In genomic region chr16:32608344-32608711, GRCm38 (mm10) we compare ENCODE assay signal across 8 mouse cellular contexts. TPM values are rescaled to one million over a fixed set of nuclear protein-coding genes. Genes with fewer than 3 reads are reported as not detected.
A peak's percentile ranks its signal among the peaks of the same experiment; 100 is the strongest.
DNase-seq lines count a peak whose midpoint lies in the region; ATAC-seq lines count a peak whose summit lies in the region.

No protein-coding gene starts in this region.

- H3K9ac ChIP-seq in kidney, embryonic 15.5 days: peak overlapping the region; percentile 29; the same call in 1 of the 2 replicates
- peak overlapping the region; percentile 35 for H3K9ac ChIP-seq in hindbrain, embryonic 15.5 days
- no peak overlapping the region; the same call in 1 of the 2 replicates for H3K9ac ChIP-seq in midbrain, embryonic 14.5 days (replicated peaks; ENCODE audit: low read length)

- H3K4me3 ChIP-seq in kidney, embryonic 15.5 days (replicated peaks): peak overlapping the region; percentile 87
- peak overlapping the region; percentile 84 for H3K4me3 ChIP-seq in brown adipose tissue, adult 24 weeks (ENCODE audit: insufficient read depth, low read depth, low read length)
- peak overlapping the region; percentile 79 for H3K4me3 ChIP-seq in hindbrain, embryonic 15.5 days
- H3K4me3 ChIP-seq in midbrain, embryonic 14.5 days (replicated peaks; ENCODE audit: low read depth, low read length): peak overlapping the region; percentile 74

- no peaks in the 10 kb centered on the region for H3K27me3 ChIP-seq in kidney, embryonic 15.5 days
- H3K27me3 ChIP-seq in hindbrain, embryonic 15.5 days: no peaks in the 10 kb centered on the region
- H3K27me3 ChIP-seq in midbrain, embryonic 14.5 days (ENCODE audit: control insufficient read depth, insufficient read depth, low read length): no peaks in the 10 kb centered on the region

- H3K9me3 ChIP-seq in kidney, embryonic 15.5 days (replicated peaks): no peaks in the 10 kb centered on the region
- no peaks in the 10 kb centered on the region for H3K9me3 ChIP-seq in hindbrain, embryonic 15.5 days
- H3K9me3 ChIP-seq in midbrain, embryonic 14.5 days (ENCODE audit: control insufficient read depth, low read length): no peaks in the 10 kb centered on the region

- H3K4me1 ChIP-seq in kidney, embryonic 15.5 days: peaks cover 13% of the 10 kb centered on the region
- no peaks in the 10 kb centered on the region for H3K4me1 ChIP-seq in brown adipose tissue, adult 24 weeks (ENCODE audit: control insufficient read depth, insufficient read depth, insufficient read length, low read length)
- peaks cover 22% of the 10 kb centered on the region for H3K4me1 ChIP-seq in hindbrain, embryonic 15.5 days (replicated peaks)
- peaks cover 17% of the 10 kb centered on the region for H3K4me1 ChIP-seq in midbrain, embryonic 14.5 days (ENCODE audit: control insufficient read depth, insufficient read depth, low read length)

- peak overlapping the region; percentile 87 for H3K4me2 ChIP-seq in kidney, embryonic 15.5 days
- H3K4me2 ChIP-seq in hindbrain, embryonic 15.5 days: peak overlapping the region; percentile 67
- H3K4me2 ChIP-seq in midbrain, embryonic 14.5 days (ENCODE audit: low read length): peak overlapping the region; percentile 60

- no peak for ATAC-seq in kidney, embryonic 15.5 days (replicated peaks; ENCODE audit: low FRiP score)
- no peak for ATAC-seq in hindbrain, embryonic 15.5 days (ENCODE audit: low FRiP score, low read depth)
- no peak for ATAC-seq in midbrain, embryonic 14.5 days (ENCODE audit: low FRiP score, low TSS enrichment)

- intact Hi-C loops in left cerebral cortex, postnatal 36 days (cut with DNase I): loop anchor here (1.0 kb wide), 1 partner anchor 92 kb away; no protein-coding TSS in a partner anchor

- H3K36me3 ChIP-seq in kidney, embryonic 15.5 days: no peaks in the 10 kb centered on the region
- H3K36me3 ChIP-seq in hindbrain, embryonic 15.5 days: no peaks in the 10 kb centered on the region
- H3K36me3 ChIP-seq in midbrain, embryonic 14.5 days (ENCODE audit: control insufficient read depth, insufficient read depth, low read length): no peaks in the 10 kb centered on the region

- DNase-seq in kidney, adult 9 months: no peak
- DNase-seq in midbrain, embryonic 14.5 days: no peak
- no peak for DNase-seq in adrenal gland, postnatal 10 days
- no peak for DNase-seq in left cerebral cortex, postnatal 36 days (ENCODE audit: low spot score in 2 of 2)
- DNase-seq in frontal cortex, postnatal 14 days (ENCODE audit: low spot score in 2 of 2): no peak

- WGBS in kidney, embryonic 15.5 days: 4% methylated on average over 8 of the region's 8 CpGs
- WGBS in hindbrain, embryonic 15.5 days: 10% methylated on average over 8 of the region's 8 CpGs
- WGBS in midbrain, embryonic 14.5 days: 9% methylated on average over 8 of the region's 8 CpGs

- H3K27ac ChIP-seq in kidney, embryonic 15.5 days: peak overlapping the region; percentile 96
- no peak overlapping the region for H3K27ac ChIP-seq in brown adipose tissue, adult 24 weeks (replicated peaks; ENCODE audit: low read depth, low read length)
- peak overlapping the region; percentile 92 for H3K27ac ChIP-seq in hindbrain, embryonic 15.5 days (replicated peaks)
- H3K27ac ChIP-seq in midbrain, embryonic 14.5 days (replicated peaks; ENCODE audit: low read depth, low read length): peak overlapping the region; percentile 93

RNA-seq across cellular contexts. Expression of gene Tfrc, which starts 0.4 kb away (rescaled TPM):
- polyA plus RNA-seq in kidney, embryonic 15.5 days (2015; fragmentation: Nextera tagmentation; extraction: Ambion mirVana): 50.2 and 50.7 TPM in 2 replicates
- 13.7 and 27.0 TPM in 2 replicates for polyA plus RNA-seq in brown adipose tissue, adult 24 weeks (2012; ENCODE audit: insufficient read depth, insufficient read length, missing spikeins)
- 29.9 and 33.5 TPM in 2 replicates for polyA plus RNA-seq in hindbrain, embryonic 15.5 days (2015; fragmentation: Nextera tagmentation; extraction: Ambion mirVana)
- 31.8 and 69.8 TPM in 2 replicates for polyA plus RNA-seq in midbrain, embryonic 14.5 days (2014; fragmentation: Nextera tagmentation; extraction: Ambion mirVana)
- total RNA-seq in adrenal gland, postnatal 10 days (2021): 100 to 1,000 TPM; 138 to 212 TPM
- total RNA-seq in left cerebral cortex, postnatal 36 days (2021): 10 to 100 TPM; 78.8 to 81.9 TPM

RNA-seq across cellular contexts. Expression of gene Tnk2, which starts 35.3 kb away (rescaled TPM):
- 9.3 and 12.4 TPM in 2 replicates for polyA plus RNA-seq in kidney, embryonic 15.5 days (2015; fragmentation: Nextera tagmentation; extraction: Ambion mirVana)
- 18.7 and 24.1 TPM in 2 replicates for polyA plus RNA-seq in brown adipose tissue, adult 24 weeks (2012; ENCODE audit: insufficient read depth, insufficient read length, missing spikeins)
- 19.3 and 25.9 TPM in 2 replicates for polyA plus RNA-seq in hindbrain, embryonic 15.5 days (2015; fragmentation: Nextera tagmentation; extraction: Ambion mirVana)
- polyA plus RNA-seq in midbrain, embryonic 14.5 days (2014; fragmentation: Nextera tagmentation; extraction: Ambion mirVana): 15.5 and 17.6 TPM in 2 replicates
- total RNA-seq in adrenal gland, postnatal 10 days (2021): 10 to 100 TPM; 45.1 to 85.2 TPM
- 100 to 1,000 TPM; 197 to 205 TPM for total RNA-seq in left cerebral cortex, postnatal 36 days (2021)
